Mouse (Mus musculus) MEL (cell line): ENCODE measurements around the gene Ramp2. TPM values are rescaled to one million over a fixed set of nuclear protein-coding genes. Genes with fewer than 3 reads are reported as not detected.

Experiments used
- DNase-seq: peaks from one replicate; pipeline ENCODE4 v3.0.0; 2011; ENCODE audit warnings: low read depth, low spot score
- H3K27ac ChIP-seq: 2 replicates; pipeline ENCODE4 v1.5.1; 2012; ENCODE audit warnings: low read depth, mild to moderate bottlenecking, control low read depth, low read length, moderate library complexity; ENCODE audit not compliant: control insufficient read depth
- H3K27me3 ChIP-seq, 2 experiments: fragments of 150-350 bp in 1 of 2; sonication (generic) in 1 of 2; 2 replicates each; pipeline ENCODE4 v1.6.1; 2012; ENCODE audit warnings: low read length in 2 of 2, mild to moderate bottlenecking in 2 of 2, improper control_type of control experiment in 1 of 2, moderate library complexity in 1 of 2; ENCODE audit not compliant: insufficient read depth in 2 of 2, control insufficient read depth in 1 of 2
- H3K36me3 ChIP-seq, 2 experiments: 2 replicates each; pipeline ENCODE4 v1.6.1; 2012 to 2014; ENCODE audit warnings: low read length in 2 of 2, improper control_type of control experiment in 1 of 2, inconsistent platforms in 1 of 2, mild to moderate bottlenecking in 1 of 2; ENCODE audit not compliant: insufficient read depth in 2 of 2, control insufficient read depth in 1 of 2
- H3K4me1 ChIP-seq, 2 experiments: fragments of 150-350 bp in 1 of 2; sonication (generic) in 1 of 2; 2 replicates each; pipeline ENCODE4 v1.6.1; 2012; ENCODE audit warnings: low read length in 2 of 2, improper control_type of control experiment in 1 of 2, mild to moderate bottlenecking in 1 of 2; ENCODE audit not compliant: insufficient read depth in 2 of 2, control insufficient read depth in 1 of 2
- H3K4me3 ChIP-seq, 2 experiments: fragments of 150-350 bp in 1 of 2; sonication (generic) in 1 of 2; 2 replicates each; pipeline ENCODE4 v1.5.1; 2012; ENCODE audit warnings: low read depth in 2 of 2, low read length in 2 of 2, mild to moderate bottlenecking in 2 of 2, moderate library complexity in 2 of 2, control low read depth in 1 of 2, improper control_type of control experiment in 1 of 2; ENCODE audit not compliant: control insufficient read depth in 1 of 2, insufficient read depth in 1 of 2
- H3K79me2 ChIP-seq: 2 replicates; pipeline ENCODE4 v1.6.1; 2012; ENCODE audit warnings: mild to moderate bottlenecking, low read length, moderate library complexity; ENCODE audit not compliant: control insufficient read depth, poor library complexity, insufficient read depth
- H3K9ac ChIP-seq: 2 replicates; pipeline ENCODE4 v1.6.1; 2012; ENCODE audit warnings: low read depth, mild to moderate bottlenecking, control low read depth, low read length, moderate library complexity; ENCODE audit not compliant: control insufficient read depth, poor library complexity, severe bottlenecking
- H3K9me3 ChIP-seq: fragments of 150-350 bp; sonication (generic); replicated peaks from 2 replicates; pipeline ENCODE4 v1.6.1; 2012; ENCODE audit warnings: mild to moderate bottlenecking, low read length, improper control_type of control experiment, moderate library complexity; ENCODE audit not compliant: insufficient read depth
- BHLHE40 ChIP-seq: IDR thresholded peaks from 2 replicates; pipeline ENCODE4 v1.6.1; 2012; ENCODE audit warnings: low read depth, mild to moderate bottlenecking, inconsistent platforms, low read length, improper control_type of control experiment, borderline replicate concordance
- CHD1 ChIP-seq: IDR thresholded peaks from 2 replicates; pipeline ENCODE4 v1.6.1; 2012; ENCODE audit warnings: low read depth, mild to moderate bottlenecking, inconsistent platforms, low read length, improper control_type of control experiment
- CTCF ChIP-seq, 3 experiments: IDR thresholded peaks in 2 of 3; conservative IDR thresholded peaks in 1 of 3; 2 replicates each; pipeline ENCODE4 v1.5.1; 2011 to 2012; ENCODE audit warnings: low read length in 3 of 3, low read depth in 2 of 3, mild to moderate bottlenecking in 2 of 3, improper control_type of control experiment in 1 of 3, inconsistent platforms in 1 of 3, mixed read lengths in 1 of 3, moderate library complexity in 1 of 3; ENCODE audit not compliant: control insufficient read depth in 1 of 3, insufficient read depth in 1 of 3, poor library complexity in 1 of 3, severe bottlenecking in 1 of 3
- ETS1 ChIP-seq: IDR thresholded peaks from 2 replicates; pipeline ENCODE4 v1.6.1; 2012; ENCODE audit warnings: low read depth, mild to moderate bottlenecking, inconsistent platforms, low read length, improper control_type of control experiment, moderate library complexity
- GATA1 ChIP-seq: IDR thresholded peaks from 2 replicates; pipeline ENCODE4 v1.6.1; 2011; ENCODE audit warnings: low read depth, low read length, improper control_type of control experiment
- JUND ChIP-seq: IDR thresholded peaks from 2 replicates; pipeline ENCODE4 v1.6.1; 2011; ENCODE audit warnings: low read depth, mild to moderate bottlenecking, improper control_type of control experiment, low read length
- MAX ChIP-seq: IDR thresholded peaks from 2 replicates; pipeline ENCODE4 v1.6.1; 2011; ENCODE audit warnings: low read length, improper control_type of control experiment
- MAZ ChIP-seq: IDR thresholded peaks from 2 replicates; pipeline ENCODE4 v1.6.1; 2012; ENCODE audit warnings: low read depth, mild to moderate bottlenecking, inconsistent platforms, low read length, improper control_type of control experiment
- NRF1 ChIP-seq: IDR thresholded peaks from 2 replicates; pipeline ENCODE4 v1.6.1; 2014; ENCODE audit warnings: low read depth, mild to moderate bottlenecking, inconsistent platforms, low read length, improper control_type of control experiment, moderate library complexity; ENCODE audit not compliant: poor library complexity, insufficient read depth, severe bottlenecking
- POLR2AphosphoS2 ChIP-seq: IDR thresholded peaks from 2 replicates; pipeline ENCODE4 v1.6.1; 2011; ENCODE audit warnings: low read length, improper control_type of control experiment
- RAD21 ChIP-seq: IDR thresholded peaks from 2 replicates; pipeline ENCODE4 v1.6.1; 2011; ENCODE audit warnings: mild to moderate bottlenecking, low read depth, low read length, improper control_type of control experiment
- RCOR1 ChIP-seq: IDR thresholded peaks from 2 replicates; pipeline ENCODE4 v1.6.1; 2012; ENCODE audit warnings: low read depth, mild to moderate bottlenecking, inconsistent platforms, low read length, improper control_type of control experiment
- SIN3A ChIP-seq: IDR thresholded peaks from 2 replicates; pipeline ENCODE4 v1.6.1; 2012; ENCODE audit warnings: low read length, improper control_type of control experiment, inconsistent platforms
- SMC3 ChIP-seq: IDR thresholded peaks from 2 replicates; pipeline ENCODE4 v1.6.1; 2011; ENCODE audit warnings: low read depth, low read length, improper control_type of control experiment
- TAL1 ChIP-seq: IDR thresholded peaks from 2 replicates; pipeline ENCODE4 v1.6.1; 2012; ENCODE audit warnings: mild to moderate bottlenecking, inconsistent platforms, low read length, moderate library complexity, mixed read lengths
- TCF12 ChIP-seq: IDR thresholded peaks from 2 replicates; pipeline ENCODE4 v1.6.1; 2014; ENCODE audit warnings: low read depth, mild to moderate bottlenecking, inconsistent platforms, low read length, improper control_type of control experiment, moderate library complexity
- USF1 ChIP-seq: IDR thresholded peaks from 2 replicates; pipeline ENCODE4 v1.6.1; 2014; ENCODE audit warnings: low read depth, mild to moderate bottlenecking, inconsistent platforms, low read length, improper control_type of control experiment, moderate library complexity
- USF2 ChIP-seq, 2 experiments: IDR thresholded peaks; 2 replicates each; pipeline ENCODE4 v1.6.1; 2011 to 2012; ENCODE audit warnings: improper control_type of control experiment in 2 of 2, low read length in 2 of 2, borderline replicate concordance in 1 of 2, inconsistent platforms in 1 of 2, low read depth in 1 of 2, mild to moderate bottlenecking in 1 of 2; ENCODE audit not compliant: insufficient read depth in 1 of 2
- ZKSCAN1 ChIP-seq: IDR thresholded peaks from 2 replicates; pipeline ENCODE4 v1.6.1; 2012; ENCODE audit warnings: low read depth, mild to moderate bottlenecking, inconsistent platforms, low read length, improper control_type of control experiment, moderate library complexity
- ZMIZ1 ChIP-seq: IDR thresholded peaks from 2 replicates; pipeline ENCODE4 v1.6.1; 2012; ENCODE audit warnings: low read depth, mild to moderate bottlenecking, inconsistent platforms, low read length, improper control_type of control experiment, moderate library complexity
- polyA plus RNA-seq, 2 experiments: library from polyadenylated mRNA; stranded (reverse) in 1 of 2; unstranded in 1 of 2; fragments of >175 nt in 1 of 2; fragments of >200 nt in 1 of 2; gene quantifications; 2 replicates each; pipeline versions ENCODE4 v1.2.1 to v1.2.4; 2012; ENCODE audit warnings: low replicate concordance in 2 of 2, low read depth in 1 of 2; ENCODE audit not compliant: insufficient read length in 2 of 2, insufficient read depth in 1 of 2, missing spikeins in 1 of 2
- total RNA-seq: library from RNA; depleted of rRNA; stranded (reverse); fragments of 300-350 nt; gene quantifications from 2 replicates; pipeline ENCODE4 v1.2.3, GENCODE M21; 2012

Ramp2 gene
- total and polyA plus RNA-seq, 3 experiments, result 0.12 TPM; not detected in 2

DNA sequence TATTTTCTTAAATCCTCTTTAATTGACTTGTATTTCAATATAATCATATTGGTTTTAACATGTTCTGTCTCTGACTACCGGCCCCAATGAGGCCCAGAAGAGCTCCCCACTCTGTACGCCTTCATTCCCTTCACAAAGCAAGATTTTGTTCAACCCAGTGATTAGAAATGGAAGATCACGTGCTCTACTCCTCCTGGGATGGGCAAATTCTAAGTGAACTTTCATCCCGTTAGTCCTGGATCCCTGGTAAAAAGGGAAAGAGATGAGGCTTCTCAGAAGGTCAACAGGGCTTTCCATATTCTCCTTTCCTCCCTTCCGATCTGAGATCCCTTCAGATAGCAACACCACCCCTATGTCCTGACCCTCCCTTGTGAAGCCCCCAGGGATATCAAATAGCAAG lies 15.3 kb upstream of the Ramp2 start:
- H3K9ac ChIP-seq, result no peak overlapping the region

DNA sequence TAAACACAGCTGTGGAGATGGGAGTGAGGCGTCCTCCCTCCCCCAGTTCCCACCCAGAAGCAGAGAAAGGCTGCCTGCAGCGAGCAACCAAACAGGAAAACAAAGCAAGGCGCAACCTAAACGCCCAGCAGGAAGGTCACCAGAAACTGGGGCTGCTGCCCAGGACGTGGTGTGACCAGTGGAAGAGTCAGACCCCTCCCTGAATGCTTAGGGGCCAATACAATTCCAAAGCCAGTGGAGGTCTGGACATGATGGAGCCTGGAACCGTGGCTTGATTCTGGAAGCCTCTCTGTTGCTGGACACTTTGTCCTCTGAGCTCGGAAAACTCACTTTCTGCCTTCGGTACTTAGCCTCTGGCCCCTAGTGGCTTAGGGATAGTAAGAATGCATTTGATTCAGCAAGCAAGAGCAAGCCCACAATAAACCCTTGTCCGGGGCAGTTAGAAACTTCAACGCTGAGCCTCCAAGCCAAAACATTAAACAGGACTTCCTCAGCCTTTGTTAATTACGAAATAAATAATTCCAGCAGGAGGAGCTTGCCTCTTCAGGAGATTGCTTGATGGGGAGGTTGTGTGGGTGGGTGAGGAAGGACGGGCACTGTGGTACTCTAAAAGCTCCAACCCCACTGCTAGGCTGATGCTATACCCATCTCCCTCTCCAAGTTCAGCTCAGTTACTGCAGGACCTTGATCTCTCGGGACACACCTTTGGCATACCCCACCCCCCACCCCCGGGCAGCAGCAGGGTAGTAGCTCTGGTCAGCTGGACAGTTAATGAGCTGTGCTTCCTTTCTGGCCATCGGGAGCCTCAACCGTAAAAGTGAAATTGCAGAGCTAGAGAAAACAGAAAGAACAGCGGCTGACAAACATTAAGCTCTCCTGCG lies 14.6 kb upstream of the Ramp2 start:
- no peak overlapping the region for H3K9ac ChIP-seq
- DNase-seq, result no peak
- no peak for TF ChIP-seq RCOR1
- no peak for TF ChIP-seq CTCF (IDR thresholded peaks at IDR 0.05 in 2 of 3, conservative IDR thresholded peaks at IDR 0.05 in 1 of 3; ENCODE audit: control insufficient read depth in 1 of 3, insufficient read depth in 1 of 3, low read depth in 2 of 3, low read length in 3 of 3, poor library complexity in 1 of 3, severe bottlenecking in 1 of 3)
- no peak for TF ChIP-seq ZMIZ1
- no peak for TF ChIP-seq JUND
- no peak overlapping the region for H3K4me3 ChIP-seq
- H3K27me3 ChIP-seq, result peaks cover 0 to 4% of the 10 kb centered on the region in 2 experiments; a peak in 2 of 4 replicates
- no peak overlapping the region for H3K27ac ChIP-seq
- peaks cover 3 to 26% of the 10 kb centered on the region in 2 experiments; a peak in 3 of 4 replicates for H3K4me1 ChIP-seq
- peaks cover 0 to 14% of the 10 kb centered on the region in 2 experiments; a peak in 2 of 4 replicates for H3K36me3 ChIP-seq
- no peaks in the 10 kb centered on the region for H3K79me2 ChIP-seq
- H3K9me3 ChIP-seq, result no peaks in the 10 kb centered on the region

More for the DNA sequence above, 15.3 kb upstream of the Ramp2 start:
- Histone ChIP-seq H3K79me2 (peaks cover 5% of the 10 kb centered on the region; the same call in 1 of the 2 replicates), H3K4me3 (no peak overlapping the region), H3K9me3 (no peaks in the 10 kb centered on the region), H3K36me3 (peaks cover 0 to 16% of the 10 kb centered on the region in 2 experiments; a peak in 2 of 4 replicates), H3K4me1 (peaks cover 3 to 26% of the 10 kb centered on the region in 2 experiments; a peak in 3 of 4 replicates), H3K27ac (no peak overlapping the region), H3K27me3 (peaks cover 0 to 4% of the 10 kb centered on the region in 2 experiments; a peak in 2 of 4 replicates)
- TF ChIP-seq USF1, result 0 out of 2 replicates have a peak, but pooled peaks have one; percentile 31
- no peak for TF ChIP-seq USF2 (IDR thresholded peaks at IDR 0.05; ENCODE audit: borderline replicate concordance in 1 of 2, insufficient read depth in 1 of 2, low read depth in 1 of 2, low read length in 2 of 2)
- TF ChIP-seq, all 39 proteins: peak for 1
- DNase-seq, result no peak

DNA sequence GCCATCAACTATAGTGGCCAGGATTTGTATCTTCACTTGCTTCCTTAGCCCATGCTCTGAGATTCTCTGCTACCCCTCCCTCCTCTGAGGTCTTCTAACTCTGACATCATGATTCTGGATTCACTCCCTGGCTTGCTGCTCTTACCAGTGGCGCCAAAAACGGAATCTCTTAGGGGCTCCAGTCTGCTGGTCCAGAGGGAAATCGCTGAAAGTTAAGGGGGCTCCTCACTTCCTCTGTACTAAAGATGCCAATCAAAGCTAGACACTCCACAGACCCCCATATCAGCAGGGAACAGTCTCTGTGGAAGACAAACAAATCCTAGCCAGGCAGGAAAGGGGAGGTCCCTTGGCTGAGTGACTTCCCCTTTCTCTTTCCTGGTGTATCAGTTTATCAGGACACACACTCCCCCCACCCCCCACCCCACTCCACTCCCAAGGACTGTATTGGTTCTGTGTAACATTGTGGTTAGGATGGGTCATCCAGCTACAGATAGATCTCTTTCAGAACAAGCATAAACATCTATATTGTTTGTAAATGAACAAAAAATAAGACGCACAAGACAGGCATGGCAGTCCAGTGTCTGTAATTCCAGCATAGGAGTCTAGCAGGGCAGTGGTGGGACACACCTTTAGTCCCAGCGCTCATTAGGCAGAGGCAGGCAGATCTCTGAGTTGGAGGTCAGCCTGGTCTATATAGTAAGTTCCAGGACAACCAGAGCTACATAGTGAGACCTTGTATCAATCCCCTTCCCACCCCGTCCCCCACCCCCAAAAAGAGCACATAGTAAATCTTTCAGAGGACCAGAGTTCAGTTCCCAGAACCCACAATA lies 13.6 kb upstream of the Ramp2 start:
- Histone ChIP-seq H3K9me3 (no peaks in the 10 kb centered on the region), H3K27me3 (peaks cover 0 to 4% of the 10 kb centered on the region in 2 experiments; a peak in 2 of 4 replicates), H3K36me3 (peaks cover 0 to 14% of the 10 kb centered on the region in 2 experiments; a peak in 2 of 4 replicates), H3K27ac (no peak overlapping the region), H3K9ac (no peak overlapping the region), H3K4me3 (no peak overlapping the region), H3K4me1 (peaks cover 3 to 24% of the 10 kb centered on the region in 2 experiments; a peak in 3 of 4 replicates), H3K79me2 (no peaks in the 10 kb centered on the region)
- DNase-seq, result peak; percentile 85
- TF ChIP-seq RAD21 (no peak), POLR2AphosphoS2 (no peak), RCOR1 (peak; percentile 100), USF1 (no peak), MAX (0 out of 2 replicates have a peak, but pooled peaks have one; percentile 26), CTCF (IDR thresholded peaks at IDR 0.05 in 2 of 3, conservative IDR thresholded peaks at IDR 0.05 in 1 of 3; ENCODE audit: control insufficient read depth in 1 of 3, insufficient read depth in 1 of 3, low read depth in 2 of 3, low read length in 3 of 3, poor library complexity in 1 of 3, severe bottlenecking in 1 of 3) (no peak), CHD1 (no peak), ZKSCAN1 (no peak), NRF1 (no peak), BHLHE40 (peak; percentile 71; the same call in 1 of the 2 replicates), MAZ (peak; percentile 81), TAL1 (peak; percentile 96), SIN3A (peak; percentile 75), SMC3 (peak; percentile 1; the same call in 1 of the 2 replicates), ETS1 (peak; percentile 69; the same call in 1 of the 2 replicates), GATA1 (peak; percentile 96), TCF12 (peak; percentile 97)
